Mouse (Mus musculus) MEL (cell line): ENCODE measurements around the gene U2af2.

ENCODE experiments used
- CHD1 ChIP-seq: IDR thresholded peaks from 2 replicates; pipeline ENCODE4 v1.6.1; 2012; ENCODE audit warnings: low read depth, mild to moderate bottlenecking, inconsistent platforms, low read length, improper control_type of control experiment
- CTCF ChIP-seq, 3 experiments: IDR thresholded peaks in 2 of 3; conservative IDR thresholded peaks in 1 of 3; 2 replicates each; pipeline ENCODE4 v1.5.1; 2011 to 2012; ENCODE audit warnings: low read length in 3 of 3, low read depth in 2 of 3, mild to moderate bottlenecking in 2 of 3, improper control_type of control experiment in 1 of 3, inconsistent platforms in 1 of 3, mixed read lengths in 1 of 3, moderate library complexity in 1 of 3; ENCODE audit not compliant: control insufficient read depth in 1 of 3, insufficient read depth in 1 of 3, poor library complexity in 1 of 3, severe bottlenecking in 1 of 3
- GABPA ChIP-seq: IDR thresholded peaks from 2 replicates; pipeline ENCODE4 v1.6.1; 2012; ENCODE audit warnings: low read depth, mild to moderate bottlenecking, inconsistent platforms, low read length, improper control_type of control experiment, moderate library complexity
- POLR2A ChIP-seq, 2 experiments: IDR thresholded peaks; 2 replicates each; pipeline ENCODE4 v1.6.1; 2011 to 2012; ENCODE audit warnings: low read length in 2 of 2, mild to moderate bottlenecking in 2 of 2, control low read depth in 1 of 2, improper control_type of control experiment in 1 of 2, low read depth in 1 of 2, moderate library complexity in 1 of 2; ENCODE audit not compliant: control insufficient read depth in 1 of 2, insufficient read depth in 1 of 2, poor library complexity in 1 of 2
- POLR2AphosphoS5 ChIP-seq: IDR thresholded peaks from 2 replicates; pipeline ENCODE4 v1.6.1; 2012; ENCODE audit warnings: low read depth, borderline replicate concordance, mild to moderate bottlenecking, inconsistent platforms, low read length, moderate library complexity, mixed read lengths
- SMC3 ChIP-seq: IDR thresholded peaks from 2 replicates; pipeline ENCODE4 v1.6.1; 2011; ENCODE audit warnings: low read depth, low read length, improper control_type of control experiment
- UBTF ChIP-seq: IDR thresholded peaks from 2 replicates; pipeline ENCODE4 v1.6.1; 2012; ENCODE audit warnings: low read depth, mild to moderate bottlenecking, inconsistent platforms, low read length, improper control_type of control experiment, moderate library complexity, borderline replicate concordance; ENCODE audit not compliant: insufficient read depth
- USF2 ChIP-seq, 2 experiments: IDR thresholded peaks; 2 replicates each; pipeline ENCODE4 v1.6.1; 2011 to 2012; ENCODE audit warnings: improper control_type of control experiment in 2 of 2, low read length in 2 of 2, borderline replicate concordance in 1 of 2, inconsistent platforms in 1 of 2, low read depth in 1 of 2, mild to moderate bottlenecking in 1 of 2; ENCODE audit not compliant: insufficient read depth in 1 of 2
- ZC3H11A ChIP-seq: IDR thresholded peaks from 2 replicates; pipeline ENCODE4 v1.6.1; 2012; ENCODE audit warnings: low read depth, mild to moderate bottlenecking, inconsistent platforms, low read length, improper control_type of control experiment
- ZKSCAN1 ChIP-seq: IDR thresholded peaks from 2 replicates; pipeline ENCODE4 v1.6.1; 2012; ENCODE audit warnings: low read depth, mild to moderate bottlenecking, inconsistent platforms, low read length, improper control_type of control experiment, moderate library complexity

DNA sequence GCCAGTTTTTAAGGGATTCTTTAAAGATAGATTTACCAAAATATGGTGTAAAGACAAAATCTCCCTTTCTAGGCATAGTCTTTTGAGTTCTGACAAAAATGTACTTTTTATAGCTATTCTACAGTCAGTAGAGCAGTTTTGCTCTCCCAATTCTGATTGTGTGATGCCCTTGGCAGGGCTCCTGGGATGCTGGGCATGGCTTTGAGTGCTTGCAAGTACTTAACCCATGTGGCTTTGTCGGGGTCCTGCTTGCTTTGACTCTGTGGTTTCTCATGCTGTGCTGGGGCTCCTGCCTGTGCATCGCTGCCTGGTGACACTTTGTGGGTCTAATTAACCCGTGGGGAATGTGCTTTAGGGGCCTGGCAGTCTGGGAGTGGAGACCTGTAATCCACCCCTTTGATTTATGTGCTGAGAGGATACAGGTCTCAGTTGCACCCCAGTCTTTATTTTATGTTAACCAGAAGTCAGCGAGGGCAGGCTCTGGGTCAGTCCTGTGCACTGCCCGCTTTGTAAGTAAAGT lies 25.0 kb downstream of the U2af2 start:
- TF ChIP-seq CTCF (IDR thresholded peaks at IDR 0.05 in 2 of 3, conservative IDR thresholded peaks at IDR 0.05 in 1 of 3; ENCODE audit: control insufficient read depth in 1 of 3, insufficient read depth in 1 of 3, low read depth in 2 of 3, low read length in 3 of 3, poor library complexity in 1 of 3, severe bottlenecking in 1 of 3) = no peak
- TF ChIP-seq UBTF = no peak
- no peak for TF ChIP-seq POLR2A (IDR thresholded peaks at IDR 0.05; ENCODE audit: control insufficient read depth in 1 of 2, insufficient read depth in 1 of 2, low read depth in 1 of 2, low read length in 2 of 2, poor library complexity in 1 of 2)
- TF ChIP-seq GABPA = no peak
- TF ChIP-seq USF2 (IDR thresholded peaks at IDR 0.05; ENCODE audit: borderline replicate concordance in 1 of 2, insufficient read depth in 1 of 2, low read depth in 1 of 2, low read length in 2 of 2) = no peak
- no peak for TF ChIP-seq POLR2AphosphoS5
- no peak for TF ChIP-seq ZC3H11A
- no peak for TF ChIP-seq CHD1
- TF ChIP-seq ZKSCAN1 = no peak
- no peak for TF ChIP-seq SMC3
